Mouse (Mus musculus): Measurements from ENCODE around the gene Esrra.
"Not testable (repeated sequence)": the region's sequence is repeated elsewhere in the genome, so short reads cannot be mapped to it uniquely, and the experiment has no call there.

The Esrra gene

DNA sequence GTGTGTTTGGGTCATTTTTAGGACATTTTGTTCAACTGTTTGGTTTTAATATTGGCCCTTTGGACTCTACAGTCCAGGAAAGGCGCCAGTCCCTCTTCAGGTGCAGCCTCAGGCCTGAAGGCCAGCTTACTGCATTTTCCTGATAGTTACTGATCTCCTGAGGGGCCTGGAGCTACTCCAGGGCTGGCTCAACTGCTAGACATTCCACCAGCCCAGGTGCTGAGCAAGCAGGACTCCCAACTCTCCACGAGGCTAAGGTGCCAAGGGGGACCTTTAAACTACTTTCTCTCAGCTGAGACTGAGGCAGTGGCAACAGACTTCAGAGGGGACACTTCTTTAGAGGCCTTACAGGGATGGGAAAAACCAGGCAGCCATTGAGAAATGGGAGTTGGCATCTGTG, 16.8 kb downstream of the Esrra start:
- in situ Hi-C loops (cut with MseI, MboI), result no loop called here

DNA sequence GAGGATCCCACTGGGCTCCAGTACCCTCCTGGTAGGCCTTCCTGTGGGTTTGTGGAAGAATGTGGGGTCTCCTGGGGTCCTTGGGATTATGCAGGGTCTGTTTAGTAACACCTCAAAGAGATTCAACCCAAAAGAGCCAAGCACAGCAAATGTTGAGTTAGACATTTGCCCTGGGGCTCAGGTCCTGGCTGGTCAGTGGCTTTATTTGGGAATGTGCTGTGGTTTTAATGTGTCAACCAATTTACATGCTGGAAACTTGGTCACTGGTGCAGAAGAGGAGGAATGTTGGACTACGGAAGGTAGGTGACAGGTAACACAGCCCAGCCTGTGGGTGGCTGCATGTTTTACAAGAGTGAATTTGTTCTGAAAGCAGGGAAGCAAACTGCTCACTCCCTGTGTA, 18.6 kb downstream of the Esrra start:
- in situ Hi-C loops (cut with MseI, MboI), result no loop called here

DNA sequence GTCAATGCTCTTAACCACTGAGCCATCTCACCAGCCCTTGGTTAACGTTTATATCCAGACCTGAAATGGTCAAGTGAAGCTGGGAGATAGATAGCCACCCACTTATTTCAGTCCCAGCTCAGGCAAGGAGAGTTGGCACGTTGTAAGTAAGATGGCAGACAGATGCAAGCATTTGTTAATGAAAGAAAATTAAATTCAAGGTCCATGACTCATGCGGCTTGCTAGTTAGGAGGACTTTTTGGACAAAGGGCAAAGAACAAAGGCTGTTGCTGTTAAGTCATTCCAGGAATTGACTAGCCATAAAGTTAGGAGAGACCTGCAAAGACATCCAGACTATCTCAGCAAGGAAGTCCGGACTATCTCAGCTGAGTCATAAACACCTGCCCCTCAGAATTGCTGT, 22.0 kb downstream of the Esrra start:
- in situ Hi-C loops (cut with MseI, MboI), result no loop called here

DNA sequence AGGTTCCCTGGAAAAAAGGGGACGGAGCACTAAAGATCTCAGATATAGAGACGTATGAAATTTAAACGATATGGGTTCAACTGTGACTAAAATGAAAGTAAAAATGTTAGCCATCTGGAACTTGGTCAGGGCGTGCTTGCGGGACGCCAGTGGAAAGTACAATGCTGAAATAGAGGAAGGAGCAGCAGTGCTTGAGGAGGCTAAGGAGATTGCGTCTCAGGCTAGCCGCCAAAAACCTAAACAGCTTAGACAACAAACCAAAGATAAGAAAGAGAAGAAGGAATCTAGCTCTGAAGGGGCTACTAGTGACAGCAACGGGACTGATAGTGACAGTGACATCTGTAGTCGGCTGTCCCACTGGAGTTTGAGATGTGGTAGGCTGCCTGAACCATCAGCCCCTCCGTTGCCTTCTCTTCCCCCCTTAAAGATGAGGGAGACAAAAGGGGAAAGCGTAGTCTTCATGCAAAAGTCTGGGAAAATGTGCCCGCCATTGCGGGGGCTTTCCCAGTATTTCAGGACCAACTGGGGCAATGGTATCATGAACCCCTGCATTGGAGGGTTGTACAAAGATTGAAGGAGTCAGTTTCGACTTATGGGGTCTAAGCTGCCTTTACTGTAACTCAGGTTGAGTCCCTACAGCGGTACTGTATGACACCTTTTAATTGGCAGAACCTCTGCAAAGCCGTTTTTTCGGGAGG, 25.9 kb downstream of the Esrra start:
- in situ Hi-C loops (cut with MseI, MboI), result not testable (repeated sequence)

DNA sequence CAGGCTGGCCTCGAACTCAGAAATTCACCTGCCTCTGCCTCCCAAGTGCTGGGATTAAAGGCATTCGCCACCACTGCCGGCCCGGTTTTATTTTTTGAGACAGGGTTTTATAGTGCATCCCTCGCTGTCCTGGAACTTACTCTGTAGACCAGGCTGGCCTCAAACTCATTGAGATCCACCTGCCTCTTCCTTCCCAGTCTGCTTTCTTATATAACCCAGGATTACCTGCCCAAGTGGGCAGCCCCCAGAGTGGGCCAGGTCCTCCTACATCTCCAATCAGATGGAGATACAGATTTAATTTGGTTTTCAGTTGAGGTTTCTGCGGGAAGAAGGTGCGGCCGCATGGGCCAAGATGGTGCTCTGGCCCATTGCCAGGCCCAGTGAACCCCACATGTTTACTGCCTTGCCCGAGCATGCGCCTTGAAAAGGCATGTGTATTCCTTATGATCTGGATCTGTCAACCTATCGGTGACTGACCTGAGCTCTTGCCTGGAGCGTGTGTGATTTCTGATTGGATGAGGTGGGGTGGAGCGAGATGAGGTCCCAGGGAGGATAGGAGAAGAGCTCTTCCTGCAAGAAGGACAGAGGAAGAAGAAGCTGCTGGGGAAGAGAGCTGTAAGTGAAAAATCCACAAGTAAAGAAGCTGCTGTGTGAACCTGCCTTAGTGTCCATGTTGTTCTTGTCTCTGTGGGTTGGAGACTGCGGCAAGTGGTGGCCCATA, 27.7 kb downstream of the Esrra start:
- in situ Hi-C loops (cut with MseI, MboI), result no loop called here

DNA sequence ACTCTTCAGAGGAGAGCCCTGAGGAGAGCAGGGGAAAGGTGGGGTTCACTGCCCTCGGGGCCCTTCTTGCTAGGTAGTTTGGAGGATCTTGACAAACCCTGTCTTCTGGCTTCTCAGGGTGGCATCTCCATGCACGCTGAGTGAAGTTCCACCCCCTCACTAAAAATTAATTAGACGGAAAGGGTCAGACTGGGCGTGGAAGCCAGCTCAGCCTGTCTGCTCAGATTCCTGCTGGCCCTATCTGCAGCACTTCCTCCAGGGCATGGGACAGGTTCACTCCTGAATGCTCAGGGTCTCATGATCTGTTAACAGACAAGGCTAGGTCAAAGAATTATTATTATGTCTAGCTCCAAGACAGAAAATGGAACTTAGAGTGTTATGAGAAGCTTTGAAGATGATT, 29.1 kb downstream of the Esrra start:
- in situ Hi-C loops (cut with MseI, MboI), result no loop called here

DNA sequence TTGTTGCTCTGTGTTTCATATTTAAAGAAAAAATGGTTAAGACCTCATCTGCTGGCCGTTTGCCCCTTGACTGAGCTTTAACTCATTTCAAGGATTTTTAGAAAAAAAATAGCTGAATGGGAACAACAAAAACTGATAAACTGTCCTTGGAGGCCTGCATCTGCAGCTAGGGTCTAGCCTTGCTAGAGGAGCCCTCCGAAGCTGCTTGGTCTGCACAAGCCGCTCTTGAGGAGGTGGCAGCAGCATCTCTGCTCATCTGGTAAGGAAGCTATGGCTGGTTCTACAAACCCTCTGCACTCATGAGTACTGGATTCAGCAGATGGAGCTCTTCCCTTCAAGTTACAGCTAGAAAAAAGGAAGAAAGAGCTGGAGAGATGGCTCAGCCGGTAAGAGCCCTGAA, 43.6 kb downstream of the Esrra start:
- in situ Hi-C loops (cut with MseI, MboI), result no loop called here

DNA sequence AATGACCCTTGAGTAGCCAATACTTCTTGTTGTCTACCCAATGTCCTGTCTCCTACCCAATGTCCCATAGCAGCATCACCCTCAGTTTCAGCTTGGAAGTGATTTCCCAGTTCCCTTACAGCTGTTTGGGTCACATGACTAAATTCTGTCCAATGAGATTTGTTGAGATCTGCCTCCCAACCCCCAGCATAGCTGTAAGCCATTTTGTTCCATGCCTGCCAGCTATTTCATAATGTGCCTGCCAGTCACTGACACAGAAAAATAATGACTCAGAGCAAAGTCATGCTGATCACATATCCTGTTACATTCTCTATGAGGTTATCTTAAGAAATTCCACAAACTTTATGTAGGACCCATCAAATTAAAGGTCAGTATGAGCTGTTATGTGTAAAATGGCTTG, 44.8 kb downstream of the Esrra start:
- in situ Hi-C loops (cut with MseI, MboI), result no loop called here

DNA sequence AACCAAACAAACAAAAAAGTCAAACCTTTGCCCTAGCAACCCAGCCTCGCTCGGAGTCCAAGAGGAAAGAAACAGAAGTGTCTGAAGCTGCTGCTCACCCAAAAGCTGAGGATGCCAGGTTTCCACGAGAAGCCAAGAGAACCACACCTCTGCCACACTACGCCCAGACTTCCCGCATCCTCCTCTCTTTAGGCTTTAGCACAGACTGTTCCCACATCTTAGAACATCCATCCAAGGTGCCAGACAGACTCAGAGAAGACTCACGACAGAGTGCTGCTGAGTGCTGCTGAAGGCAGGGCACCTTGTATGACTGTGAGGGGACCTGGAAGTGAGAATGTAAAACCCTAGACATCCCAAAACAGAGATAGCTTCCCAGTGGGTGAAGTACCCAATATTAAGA, 45.8 kb downstream of the Esrra start:
- in situ Hi-C loops (cut with MseI, MboI), result no loop called here

DNA sequence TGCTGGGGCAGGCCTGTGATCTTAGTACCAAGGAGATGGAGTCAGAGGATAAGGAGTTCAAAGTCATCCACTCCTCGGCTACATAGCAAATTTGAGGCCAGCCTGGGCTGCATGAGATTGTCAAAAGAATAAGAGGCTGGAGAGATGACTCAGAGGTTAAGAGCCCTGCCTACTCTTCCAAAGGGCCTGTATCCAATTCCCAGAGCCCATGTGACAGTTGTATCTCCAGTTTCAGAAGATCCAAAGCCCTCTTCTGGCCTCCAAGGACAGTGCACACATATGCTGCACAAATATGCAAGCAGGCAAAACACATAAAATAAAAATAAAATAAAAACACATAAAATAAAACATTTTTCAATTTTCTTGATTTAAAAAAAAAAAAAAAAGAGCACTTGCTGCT, 47.4 kb downstream of the Esrra start:
- in situ Hi-C loops (cut with MseI, MboI), result no loop called here

DNA sequence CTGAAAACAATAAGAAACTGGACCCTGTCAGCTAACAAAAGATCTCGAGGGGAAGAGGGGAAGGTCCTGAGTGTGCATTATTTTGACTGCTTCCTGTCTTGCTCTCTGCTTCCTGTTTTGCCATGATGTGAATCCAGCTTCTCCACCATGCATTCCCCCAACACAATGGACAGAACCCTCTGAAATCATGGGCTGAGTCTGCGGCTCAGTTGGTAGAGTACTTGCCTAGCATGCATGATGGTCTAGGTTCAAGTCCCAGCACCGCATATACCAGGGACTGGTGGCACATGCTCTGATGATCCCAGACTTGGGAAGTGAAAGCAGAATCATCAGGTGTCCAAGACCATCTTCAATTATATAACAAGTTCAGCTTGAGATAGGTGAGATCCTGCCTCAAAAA, 48.9 kb downstream of the Esrra start:
- in situ Hi-C loops (cut with MseI, MboI), result no loop called here

DNA sequence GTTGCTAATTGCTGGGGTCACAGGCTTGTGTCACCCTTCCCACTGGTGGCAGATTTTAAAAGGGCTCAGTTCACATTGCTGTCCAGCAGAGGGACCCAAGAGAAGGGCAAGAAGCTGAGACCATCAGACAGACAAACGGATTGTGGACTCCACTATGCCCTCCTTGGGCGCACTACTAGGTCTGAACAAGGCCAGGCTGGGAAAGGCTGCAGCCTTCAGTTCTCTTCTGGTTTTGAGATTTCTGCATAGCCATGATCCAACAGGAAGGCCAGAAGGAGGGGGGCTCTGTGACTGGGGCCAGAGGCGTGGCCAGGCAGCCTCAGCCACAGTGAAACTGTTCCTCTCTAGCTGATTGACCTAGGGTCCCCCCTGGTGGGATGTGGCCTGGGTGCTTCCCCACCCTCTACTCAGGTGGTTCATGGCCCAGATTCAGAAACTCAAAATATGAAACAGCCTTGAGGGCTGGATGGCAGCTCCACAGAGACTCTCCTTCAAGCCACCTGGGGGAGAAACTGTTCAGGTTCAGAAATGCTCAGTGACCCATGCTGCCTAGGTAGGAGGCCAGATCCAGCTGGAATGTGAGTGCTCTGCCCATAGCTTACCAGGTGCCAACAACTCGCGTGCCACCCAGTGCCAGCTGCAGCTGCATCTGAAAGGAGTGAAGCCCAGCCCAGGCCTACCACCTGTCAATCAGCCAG, 49.9 kb downstream of the Esrra start:
- in situ Hi-C loops (cut with MseI, MboI), result no loop called here

DNA sequence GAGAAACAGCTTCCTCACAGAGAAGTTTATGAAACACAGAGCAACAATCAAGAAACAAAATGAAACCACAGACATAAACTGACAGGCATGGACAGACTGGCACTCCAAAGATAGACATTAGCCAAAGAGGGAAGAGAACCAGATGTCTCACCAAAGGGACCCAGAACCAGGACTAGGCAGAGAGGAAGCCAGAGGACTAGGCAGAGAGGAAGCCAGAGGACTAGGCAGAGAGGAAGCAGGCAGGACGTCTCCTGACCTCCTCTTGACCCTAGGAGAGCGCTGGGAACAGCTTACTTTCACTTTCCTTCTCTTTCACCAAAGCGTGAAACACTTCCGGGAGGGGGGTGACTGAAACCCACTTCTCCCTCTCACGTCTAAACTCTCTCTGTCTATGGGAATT, 52.3 kb downstream of the Esrra start:
- in situ Hi-C loops (cut with MseI, MboI), result no loop called here

DNA sequence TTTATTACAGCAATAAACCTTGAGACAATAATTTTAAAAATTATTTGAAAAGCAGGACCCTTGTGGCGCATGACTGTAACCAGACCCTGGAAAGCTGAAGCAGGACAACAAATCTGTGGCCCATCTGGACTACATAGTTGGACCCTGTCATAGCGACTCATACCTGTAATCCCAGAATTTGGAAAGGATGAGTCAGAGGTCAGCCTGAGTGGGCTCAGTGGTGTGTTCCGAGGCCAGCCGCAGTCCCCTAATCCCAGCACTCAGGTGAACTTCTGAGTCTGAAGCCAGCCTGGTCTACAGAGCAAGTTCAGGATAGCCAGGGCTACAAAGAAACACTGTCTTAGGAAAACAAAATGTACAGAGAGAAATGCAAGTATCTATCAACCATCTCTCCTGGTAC, 60.2 kb downstream of the Esrra start:
- in situ Hi-C loops (cut with MseI, MboI), result no loop called here
